Mouse (Mus musculus): ENCODE measurements at regions not wholly inside any gene's neighbourhood (a gene's known extent, or its start where the extent isn't known, plus 50 kb on each side); places are given as distances from the start of the nearest gene placed in this dataset.

DNA sequence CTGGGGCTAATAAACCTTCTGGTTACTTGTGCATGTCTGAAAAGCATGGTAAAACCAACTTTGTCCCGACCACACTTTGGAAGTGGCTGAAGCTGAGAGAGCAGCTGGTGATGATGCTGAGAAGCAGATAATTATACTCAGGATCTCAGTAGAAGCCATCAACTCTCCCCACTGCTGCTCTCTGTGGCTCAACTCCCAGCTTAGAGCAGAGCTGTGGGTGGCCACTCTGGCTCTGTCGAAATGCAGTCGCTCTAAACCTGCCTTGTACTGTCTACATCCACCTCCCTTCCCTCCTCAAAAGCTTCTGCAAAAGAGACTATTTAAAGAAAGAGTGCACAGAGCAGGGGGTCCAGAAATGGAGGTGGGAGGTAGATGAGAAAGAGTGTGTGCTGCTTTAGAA, 102.5 kb upstream of the Adra1d start:
- TF ChIP-seq POLR2A (IDR thresholded peaks at IDR 0.05; ENCODE audit: insufficient read depth, low read length) (no peak), CTCF (IDR thresholded peaks at IDR 0.05; ENCODE audit: low read depth, low read length) (no peak)
